Mouse (Mus musculus) E14TG2a.4 (cell line): ENCODE data around the gene Spag16.
A peak's percentile ranks its signal among the peaks of the same experiment; 100 is the strongest.
"Not testable (repeated sequence)": the region's sequence is repeated elsewhere in the genome, so short reads cannot be mapped to it uniquely, and the experiment has no call there.

Experiments used
- H3K27me3 ChIP-seq: 2 replicates; pipeline ENCODE4 v1.6.1; 2014; ENCODE audit warnings: low read length, control low read depth; ENCODE audit not compliant: insufficient read depth
- H3K36me3 ChIP-seq: 2 replicates; pipeline ENCODE4 v1.6.1; 2014; ENCODE audit warnings: low read length, control low read depth; ENCODE audit not compliant: insufficient read depth
- H3K4me1 ChIP-seq: replicated peaks from 2 replicates; pipeline ENCODE4 v1.6.1; 2014; ENCODE audit warnings: low read depth, low read length, control low read depth
- H3K4me3 ChIP-seq: replicated peaks from 2 replicates; pipeline ENCODE4 v1.5.1; 2014; ENCODE audit warnings: mild to moderate bottlenecking, low read length
- H3K9me3 ChIP-seq: 2 replicates; pipeline ENCODE4 v1.6.1; 2014; ENCODE audit warnings: low read length, control low read depth
- CTCF ChIP-seq: conservative IDR thresholded peaks from 2 replicates; pipeline ENCODE4 v1.5.1; 2014; ENCODE audit warnings: low read length
- NANOG ChIP-seq: IDR thresholded peaks from 2 replicates; pipeline ENCODE4 v1.6.1; 2014; ENCODE audit warnings: borderline replicate concordance, low read length, mixed read lengths
- POU5F1 ChIP-seq: IDR thresholded peaks from 2 replicates; pipeline ENCODE4 v1.6.1; 2014; ENCODE audit warnings: low read length, borderline replicate concordance

Gene Spag16

GRCm38 (mm10) chr1:69828872-69829479 is 2.2 kb downstream of the Spag16 start:
- Histone ChIP-seq H3K9me3 (peaks cover 25% of the 10 kb centered on the region), H3K36me3 (0 out of 2 replicates have a peak, but pooled peaks cover 3% of the 10 kb centered on the region), H3K4me3 (no peak overlapping the region), H3K4me1 (no peaks in the 10 kb centered on the region), H3K27me3 (no peaks in the 10 kb centered on the region)
- TF ChIP-seq NANOG = no peak
- no peak for TF ChIP-seq POU5F1
- TF ChIP-seq CTCF = no peak

GRCm38 (mm10) chr1:69830586-69830985 is 3.8 kb downstream of the Spag16 start:
- H3K36me3 ChIP-seq = 0 out of 2 replicates have a peak, but pooled peaks cover 3% of the 10 kb centered on the region
- no peaks in the 10 kb centered on the region for H3K27me3 ChIP-seq

GRCm38 (mm10) chr1:69831002-69831401 is 4.2 kb downstream of the Spag16 start:
- Histone ChIP-seq H3K36me3 (0 out of 2 replicates have a peak, but pooled peaks cover 3% of the 10 kb centered on the region), H3K27me3 (no peaks in the 10 kb centered on the region), H3K4me3 (no peak overlapping the region), H3K9me3 (peaks cover 25% of the 10 kb centered on the region), H3K4me1 (no peaks in the 10 kb centered on the region)
- TF ChIP-seq NANOG (no peak), POU5F1 (no peak), CTCF (no peak)

More at GRCm38 (mm10) chr1:69830586-69830985, 3.8 kb downstream of the Spag16 start:
- H3K4me3 ChIP-seq = no peak overlapping the region
- TF ChIP-seq NANOG (no peak), CTCF (no peak), POU5F1 (no peak)
- peaks cover 25% of the 10 kb centered on the region for H3K9me3 ChIP-seq
- H3K4me1 ChIP-seq = no peaks in the 10 kb centered on the region

- peaks cover 25% of the 10 kb centered on the region for H3K9me3 ChIP-seq
- not testable (repeated sequence) for H3K27me3 ChIP-seq, H3K36me3 ChIP-seq, H3K4me3 ChIP-seq, H3K4me1 ChIP-seq
Measured at GRCm38 (mm10) chr1:69833476-69833875, 6.7 kb downstream of the Spag16 start.

- TF ChIP-seq POU5F1 = no peak
- no peak for TF ChIP-seq CTCF
- TF ChIP-seq NANOG = no peak
- no peaks in the 10 kb centered on the region for H3K36me3 ChIP-seq
- no peaks in the 10 kb centered on the region for H3K4me1 ChIP-seq
- no peaks in the 10 kb centered on the region for H3K27me3 ChIP-seq
- no peak overlapping the region for H3K4me3 ChIP-seq
- no peaks in the 10 kb centered on the region for H3K9me3 ChIP-seq
Measured at GRCm38 (mm10) chr1:69853436-69853835, 26.7 kb downstream of the Spag16 start.

GRCm38 (mm10) chr1:69867776-69868175 is 41.0 kb downstream of the Spag16 start:
- H3K4me1 ChIP-seq = peaks cover 5% of the 10 kb centered on the region; the same call in 1 of the 2 replicates
- TF ChIP-seq POU5F1 (peak; percentile 36; the same call in 1 of the 2 replicates), NANOG (no peak)
- no peaks in the 10 kb centered on the region for H3K36me3 ChIP-seq
- no peaks in the 10 kb centered on the region for H3K27me3 ChIP-seq
- no peak overlapping the region for H3K4me3 ChIP-seq
- no peaks in the 10 kb centered on the region for H3K9me3 ChIP-seq

GRCm38 (mm10) chr1:69956606-69957005 is 129.8 kb downstream of the Spag16 start:
- no peaks in the 10 kb centered on the region for H3K27me3 ChIP-seq
- no peak overlapping the region for H3K4me3 ChIP-seq
- H3K4me1 ChIP-seq = no peaks in the 10 kb centered on the region
- no peaks in the 10 kb centered on the region for H3K36me3 ChIP-seq
- no peaks in the 10 kb centered on the region for H3K9me3 ChIP-seq
- TF ChIP-seq CTCF (no peak), POU5F1 (no peak), NANOG (no peak)

- H3K4me3 ChIP-seq = no peak overlapping the region
- no peaks in the 10 kb centered on the region for H3K4me1 ChIP-seq
- no peaks in the 10 kb centered on the region for H3K27me3 ChIP-seq
- H3K36me3 ChIP-seq = no peaks in the 10 kb centered on the region
- H3K9me3 ChIP-seq = no peaks in the 10 kb centered on the region
- TF ChIP-seq NANOG (no peak), CTCF (no peak), POU5F1 (no peak)
Measured at GRCm38 (mm10) chr1:69996874-69997273, 170.1 kb downstream of the Spag16 start.

- Histone ChIP-seq H3K27me3 (no peaks in the 10 kb centered on the region), H3K36me3 (no peaks in the 10 kb centered on the region), H3K4me3 (no peak overlapping the region), H3K4me1 (no peaks in the 10 kb centered on the region), H3K9me3 (no peaks in the 10 kb centered on the region)
- TF ChIP-seq NANOG (no peak), POU5F1 (no peak), CTCF (no peak)
Measured at GRCm38 (mm10) chr1:70012991-70013390, 186.2 kb downstream of the Spag16 start.
